Mouse (Mus musculus) liver, postnatal 0 days (tissue): ENCODE measurements around the gene Lpcat3. TPM values are rescaled to one million over a fixed set of nuclear protein-coding genes. Genes with fewer than 3 reads are reported as not detected.
"Not testable (repeated sequence)": the region's sequence is repeated elsewhere in the genome, so short reads cannot be mapped to it uniquely, and the experiment has no call there.

Source experiments
- ATAC-seq: fragments of 200-750 bp; cut with Nextera tagmentation; 2 replicates; pipeline ENCODE4 v1.8.0; 2017; ENCODE audit warnings: mild to moderate bottlenecking, moderate library complexity
- DNase-seq: peaks from one replicate; pipeline ENCODE4 v3.0.0-alpha.2; 2016
- H3K27ac ChIP-seq: fragments of 300-500 bp; sonication (generic); 2 replicates; pipeline ENCODE4 v1.5.1; 2014; ENCODE audit warnings: antibody characterized with exemption, moderate library complexity, mild to moderate bottlenecking, low read depth
- H3K27me3 ChIP-seq: fragments of 300-500 bp; sonication (generic); 2 replicates; pipeline ENCODE4 v1.6.1; 2014; ENCODE audit warnings: low read length, control low read depth, mixed read lengths; ENCODE audit not compliant: insufficient read depth
- H3K36me3 ChIP-seq: fragments of 300-500 bp; sonication (generic); replicated peaks from 2 replicates; pipeline ENCODE4 v1.6.1; 2014; ENCODE audit warnings: mild to moderate bottlenecking, control low read depth, low read length, moderate library complexity, mixed read lengths; ENCODE audit not compliant: insufficient read depth
- H3K4me1 ChIP-seq: fragments of 300-500 bp; sonication (generic); 2 replicates; pipeline ENCODE4 v1.6.1; 2014; ENCODE audit warnings: antibody characterized with exemption, mild to moderate bottlenecking, control low read depth; ENCODE audit not compliant: insufficient read depth
- H3K4me2 ChIP-seq: fragments of 300-500 bp; sonication (generic); 2 replicates; pipeline ENCODE4 v1.6.1; 2014; ENCODE audit warnings: low read depth, mild to moderate bottlenecking, low read length, moderate library complexity, mixed read lengths
- H3K4me3 ChIP-seq: fragments of 300-500 bp; sonication (generic); 2 replicates; pipeline ENCODE4 v1.5.1; 2014; ENCODE audit warnings: low read depth, low read length
- H3K9ac ChIP-seq: fragments of 300-500 bp; sonication (generic); replicated peaks from 2 replicates; pipeline ENCODE4 v1.6.1; 2014; ENCODE audit warnings: mild to moderate bottlenecking, moderate library complexity
- H3K9me3 ChIP-seq: fragments of 300-500 bp; sonication (generic); 2 replicates; pipeline ENCODE4 v1.6.1; 2016; ENCODE audit warnings: mild to moderate bottlenecking, control low read depth, low read length, mixed read lengths
- CTCF ChIP-seq: sonication (generic); IDR thresholded peaks from 2 replicates; pipeline ENCODE4 v1.5.1; 2016; ENCODE audit warnings: antibody characterized with exemption, low read depth
- EP300 ChIP-seq: IDR thresholded peaks from 2 replicates; pipeline ENCODE4 v1.6.1; 2016; ENCODE audit warnings: antibody characterized with exemption, low read depth, mild to moderate bottlenecking
- WGBS: fragments of 180-500 bp; shearing (Covaris S2); extraction: QIAGEN DNeasy Blood & Tissue Kit; methylation state at CpG from one replicate; pipeline ENCODE4 v1.1.7; 2014; ENCODE audit not compliant: insufficient replicate concordance; 5-methylcytosine and 5-hydroxymethylcytosine counted together
- polyA plus RNA-seq: library from polyadenylated mRNA; unstranded; fragments of >200 nt; fragmentation: Nextera tagmentation; extraction: Ambion mirVana; gene quantifications from 2 replicates; pipeline ENCODE4 v1.2.1, GENCODE M21; 2015

The Lpcat3 gene
- polyA plus RNA-seq, 1 experiment from 2014 or later = 68.7 TPM

DNA sequence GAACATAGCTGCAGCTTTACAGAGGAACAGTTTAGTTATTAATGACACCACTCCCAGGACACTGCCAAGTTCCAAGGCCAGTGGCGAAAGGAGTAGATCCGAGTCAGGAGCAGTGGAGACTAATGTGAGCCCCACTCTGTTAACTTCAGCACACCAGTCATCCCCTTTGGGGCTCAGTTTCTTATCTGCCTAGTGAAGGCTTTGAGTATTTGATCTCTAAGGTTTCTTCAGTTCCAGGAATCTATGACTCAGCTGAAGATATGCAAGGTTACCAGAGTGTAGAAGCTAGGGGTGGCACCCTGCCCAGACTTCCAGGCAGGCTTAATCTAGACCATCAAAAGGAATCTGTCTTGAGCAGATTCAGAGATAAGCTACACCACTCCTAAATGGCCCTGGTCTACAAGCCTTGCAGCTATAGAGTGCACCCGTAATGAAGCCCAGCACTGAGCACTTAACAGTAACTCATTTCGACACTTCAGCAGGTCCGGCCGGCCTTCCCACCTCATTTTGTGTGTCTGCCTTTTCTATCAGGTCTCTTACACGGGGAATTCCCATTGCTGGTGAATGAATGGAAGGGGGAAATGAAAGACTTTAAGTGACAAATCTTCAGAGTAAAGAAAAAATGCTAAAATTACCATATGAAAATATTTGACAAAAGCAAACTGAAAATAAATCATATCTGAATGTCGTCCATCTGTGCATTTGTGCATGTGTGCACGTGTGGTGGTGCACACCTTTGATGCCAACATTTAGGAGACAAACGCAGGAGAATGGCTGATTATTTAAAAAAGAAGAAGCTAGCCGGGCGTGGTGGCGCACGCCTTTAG lies 21.0 kb downstream of the Lpcat3 start:
- H3K9ac ChIP-seq = no peak overlapping the region
- peak overlapping the region; percentile 27 for H3K4me2 ChIP-seq
- H3K9me3 ChIP-seq = no peaks in the 10 kb centered on the region

DNA sequence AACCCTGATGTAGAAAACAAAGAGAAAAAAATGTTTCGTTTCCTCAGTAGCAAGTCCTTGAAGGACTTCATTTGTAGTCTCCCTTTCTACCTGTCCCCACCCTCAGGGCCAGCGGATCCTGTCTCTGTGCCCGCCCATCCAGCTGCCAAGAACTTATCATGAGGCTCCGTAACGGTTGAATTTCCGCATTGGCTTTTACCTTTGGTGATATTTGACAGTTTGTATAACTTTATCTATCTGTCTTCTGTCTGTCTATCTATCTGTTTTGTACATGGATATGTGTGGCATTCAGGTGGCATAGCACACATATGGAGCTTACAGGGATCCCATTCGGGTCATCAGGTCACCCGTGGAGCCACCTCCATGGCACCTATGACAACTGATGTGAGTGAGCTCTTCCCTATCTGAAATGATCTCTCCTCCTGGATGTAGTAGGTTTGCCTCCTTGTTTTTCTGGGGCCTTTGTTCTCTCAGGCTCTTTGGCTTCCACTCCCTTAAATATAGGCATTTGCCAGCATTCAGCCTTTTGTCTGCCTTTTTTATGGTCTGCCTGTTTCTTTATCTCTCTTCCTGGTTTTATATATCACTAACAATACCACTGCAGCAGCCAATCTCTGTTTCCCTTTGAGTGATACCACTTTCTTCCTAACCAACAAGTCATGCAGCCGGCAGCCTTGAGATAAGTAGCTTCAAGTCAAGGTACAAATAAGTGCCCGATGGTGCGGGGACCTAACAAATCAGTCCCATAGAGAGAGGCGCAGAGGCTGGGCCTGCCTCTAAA lies 23.0 kb downstream of the Lpcat3 start:
- Histone ChIP-seq H3K4me2 (no peak overlapping the region; the same call in 1 of the 2 replicates), H3K9me3 (no peaks in the 10 kb centered on the region), H3K27me3 (no peaks in the 10 kb centered on the region), H3K4me3 (no peak overlapping the region), H3K9ac (no peak overlapping the region), H3K27ac (no peak overlapping the region), H3K4me1 (peaks cover 55% of the 10 kb centered on the region), H3K36me3 (no peaks in the 10 kb centered on the region)
- DNase-seq = no peak
- ATAC-seq = no peak
- TF ChIP-seq CTCF (no peak), EP300 (peak; percentile 69; the same call in 1 of the 2 replicates)
- WGBS = 67% methylated on average over 12 of the region's 12 CpGs

More for the DNA sequence above, 21.0 kb downstream of the Lpcat3 start:
- Histone ChIP-seq H3K36me3 (no peaks in the 10 kb centered on the region), H3K27ac (peak overlapping the region; percentile 36), H3K4me1 (peaks cover 51% of the 10 kb centered on the region), H3K27me3 (no peaks in the 10 kb centered on the region), H3K4me3 (no peak overlapping the region)
- DNase-seq (no peak), ATAC-seq (peak; percentile 40)
- WGBS = 56% methylated on average over 14 of the region's 14 CpGs
- TF ChIP-seq CTCF (no peak), EP300 (peak; percentile 80)

DNA sequence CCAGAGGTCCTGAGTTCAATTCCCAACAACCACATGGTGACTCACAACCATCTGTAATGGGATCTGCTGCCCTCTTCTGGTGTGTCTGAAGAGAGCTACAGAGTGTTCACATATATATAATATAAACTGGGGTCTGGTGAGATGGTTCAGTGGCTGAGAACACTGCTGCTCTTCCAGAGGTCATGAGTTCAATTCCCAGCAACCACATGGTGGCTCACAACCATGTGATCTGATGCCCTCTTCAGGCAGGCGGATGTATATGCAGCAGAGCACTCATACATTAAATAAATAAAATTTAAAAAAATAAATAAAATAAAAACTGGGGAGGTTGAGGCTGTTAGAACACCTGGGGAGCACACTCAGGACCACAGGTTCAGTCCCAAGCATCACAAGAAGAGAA lies 23.8 kb downstream of the Lpcat3 start:
- ATAC-seq, H3K4me2 ChIP-seq: not testable (repeated sequence)
- peaks cover 59% of the 10 kb centered on the region for H3K4me1 ChIP-seq

DNA sequence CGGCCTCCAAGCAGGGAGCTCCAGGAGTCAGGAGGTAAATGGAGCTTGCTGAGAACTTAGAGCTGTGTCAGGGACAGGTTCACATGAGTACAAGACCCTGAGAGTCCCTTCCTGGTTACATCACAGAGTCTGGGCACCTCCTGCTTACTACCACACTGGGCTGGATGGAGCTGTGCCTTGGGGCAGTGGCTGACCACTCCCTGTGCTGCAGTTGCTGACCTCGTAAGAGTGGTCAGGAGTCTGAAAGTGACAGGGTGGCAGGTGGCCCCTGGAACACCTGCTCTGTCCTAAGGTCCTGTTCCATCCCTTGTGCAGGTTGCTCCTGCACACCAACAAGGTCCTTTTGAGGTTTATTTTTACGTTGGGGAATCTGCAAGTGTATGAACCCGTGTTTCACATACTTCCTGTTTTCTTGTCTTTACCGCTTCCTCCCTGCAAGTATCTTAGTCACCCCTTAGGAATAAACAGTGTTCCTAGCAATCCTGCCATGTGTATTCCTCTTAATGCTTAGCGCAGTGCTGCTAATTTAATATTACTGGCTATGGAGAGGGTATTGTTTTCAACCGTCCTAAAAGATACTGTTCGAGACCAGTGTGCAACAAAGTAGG lies 25.4 kb downstream of the Lpcat3 start:
- H3K4me1 ChIP-seq = peaks cover 55% of the 10 kb centered on the region
- H3K9me3 ChIP-seq = no peaks in the 10 kb centered on the region
- ATAC-seq = no peak
- TF ChIP-seq EP300 (no peak), CTCF (no peak)
- peak overlapping the region; percentile 88 for H3K27ac ChIP-seq
- WGBS = 59% methylated on average over 8 of the region's 8 CpGs
- no peaks in the 10 kb centered on the region for H3K27me3 ChIP-seq
- DNase-seq = no peak
- no peaks in the 10 kb centered on the region; the same call in 1 of the 2 replicates for H3K36me3 ChIP-seq
- peak overlapping the region; percentile 47 for H3K4me2 ChIP-seq
- no peak overlapping the region for H3K4me3 ChIP-seq
- H3K9ac ChIP-seq = no peak overlapping the region

More for the DNA sequence above, 23.8 kb downstream of the Lpcat3 start:
- 71% methylated on average over 1 of the region's 1 CpGs for WGBS
- H3K36me3 ChIP-seq, H3K27me3 ChIP-seq, H3K9ac ChIP-seq, H3K4me3 ChIP-seq, H3K9me3 ChIP-seq, DNase-seq: not testable (repeated sequence)
- 0 out of 2 replicates have a peak overlapping the region, but pooled peaks have one; percentile 34 for H3K27ac ChIP-seq
- peak; percentile 48 for TF ChIP-seq CTCF

DNA sequence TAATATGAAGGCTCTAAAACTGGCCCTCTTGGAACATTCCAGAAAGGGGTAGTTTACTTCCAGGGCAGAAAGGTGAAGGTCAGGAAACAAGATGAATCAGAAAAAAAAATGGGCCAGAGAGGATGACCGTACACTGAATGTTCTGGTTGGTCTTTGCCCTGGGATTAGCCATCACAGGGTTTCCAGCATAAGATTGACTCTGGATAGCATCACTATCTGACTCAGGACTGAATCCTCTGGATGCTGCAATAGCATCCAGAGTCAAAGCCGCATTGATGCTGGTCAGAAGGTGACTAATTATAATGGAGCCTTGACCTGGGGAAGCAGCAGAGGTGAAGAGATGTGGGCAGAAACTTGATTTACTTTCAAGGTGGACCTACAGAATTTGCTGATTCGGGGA lies 26.2 kb downstream of the Lpcat3 start:
- Histone ChIP-seq H3K4me1 (peaks cover 48% of the 10 kb centered on the region), H3K9ac (no peak overlapping the region), H3K27me3 (no peaks in the 10 kb centered on the region), H3K27ac (peak overlapping the region; percentile 88), H3K4me3 (no peak overlapping the region), H3K4me2 (no peak overlapping the region), H3K36me3 (no peaks in the 10 kb centered on the region; the same call in 1 of the 2 replicates), H3K9me3 (no peaks in the 10 kb centered on the region)
- peak; percentile 9; the same call in 1 of the 2 replicates for ATAC-seq
- 81% methylated on average over 3 of the region's 3 CpGs for WGBS
- no peak for DNase-seq
- TF ChIP-seq CTCF = no peak

DNA sequence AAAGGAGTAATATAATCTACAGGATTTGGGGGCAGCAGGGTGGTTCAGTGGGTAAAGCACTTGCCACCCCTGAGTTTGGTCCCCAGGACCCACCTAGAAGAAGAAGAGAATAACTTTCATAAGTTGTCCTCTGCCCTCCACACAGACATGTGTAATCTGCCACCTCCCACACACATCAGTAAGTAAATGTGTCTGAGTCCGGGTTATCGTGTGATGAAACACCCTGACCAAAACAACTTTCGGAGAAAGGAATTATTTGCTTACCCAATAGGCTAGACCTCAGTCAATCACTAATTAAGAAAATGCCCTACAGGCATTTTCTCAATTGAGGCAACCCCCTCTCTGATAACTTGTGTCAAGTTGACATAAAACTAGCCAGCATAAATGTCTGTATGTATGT lies 27.7 kb downstream of the Lpcat3 start:
- Histone ChIP-seq H3K9me3 (no peaks in the 10 kb centered on the region), H3K27ac (peak overlapping the region; percentile 88), H3K27me3 (no peaks in the 10 kb centered on the region), H3K36me3 (peaks cover 2% of the 10 kb centered on the region; the same call in 1 of the 2 replicates), H3K4me1 (peaks cover 40% of the 10 kb centered on the region), H3K4me2 (no peak overlapping the region), H3K9ac (no peak overlapping the region), H3K4me3 (no peak overlapping the region)
- ATAC-seq (peak; percentile 72), DNase-seq (no peak)
- no peak for TF ChIP-seq CTCF
- TF ChIP-seq EP300 = peak; percentile 70
- 56% methylated on average over 3 of the region's 3 CpGs for WGBS
